Mouse (Mus musculus) neural tube, embryonic 13.5 days (tissue): ENCODE results near the gene Fcrlb. TPM values are rescaled to one million over a fixed set of nuclear protein-coding genes. Genes with fewer than 3 reads are reported as not detected.
A peak's percentile ranks its signal among the peaks of the same experiment; 100 is the strongest.

Experiments used
- ATAC-seq: fragments of 200-750 bp; cut with Nextera tagmentation; 2 replicates; pipeline ENCODE4 v1.8.0; 2017; ENCODE audit warnings: low read depth, mild to moderate bottlenecking, moderate TSS enrichment, moderate library complexity
- H3K27ac ChIP-seq: fragments of 300-500 bp; sonication (generic); replicated peaks from 2 replicates; pipeline ENCODE4 v1.5.1; 2015; ENCODE audit warnings: moderate library complexity, mild to moderate bottlenecking, inconsistent platforms
- H3K27me3 ChIP-seq: fragments of 300-500 bp; sonication (generic); 2 replicates; pipeline ENCODE4 v1.6.1; 2015; ENCODE audit warnings: mild to moderate bottlenecking, inconsistent platforms
- H3K36me3 ChIP-seq: fragments of 300-500 bp; sonication (generic); 2 replicates; pipeline ENCODE4 v1.6.1; 2015; ENCODE audit warnings: mild to moderate bottlenecking, inconsistent platforms
- H3K4me1 ChIP-seq: fragments of 300-500 bp; sonication (generic); replicated peaks from 2 replicates; pipeline ENCODE4 v1.6.1; 2015; ENCODE audit warnings: inconsistent platforms
- H3K4me2 ChIP-seq: fragments of 300-500 bp; sonication (generic); 2 replicates; pipeline ENCODE4 v1.6.1; 2015; ENCODE audit warnings: inconsistent platforms, mild to moderate bottlenecking, moderate library complexity
- H3K4me3 ChIP-seq: fragments of 300-500 bp; sonication (generic); 2 replicates; pipeline ENCODE4 v1.5.1; 2015; ENCODE audit warnings: mild to moderate bottlenecking, inconsistent platforms
- H3K9ac ChIP-seq: fragments of 300-500 bp; sonication (generic); 2 replicates; pipeline ENCODE4 v1.6.1; 2015; ENCODE audit warnings: moderate library complexity, mild to moderate bottlenecking, inconsistent platforms
- H3K9me3 ChIP-seq: fragments of 300-500 bp; sonication (generic); 2 replicates; pipeline ENCODE4 v1.6.1; 2016; ENCODE audit warnings: inconsistent platforms
- WGBS: fragments of 180-500 bp; shearing (Covaris S2); methylation state at CpG from one replicate; pipeline ENCODE4 v1.1.7; 2015; 5-methylcytosine and 5-hydroxymethylcytosine counted together
- polyA plus RNA-seq: library from polyadenylated mRNA; unstranded; fragments of >200 nt; fragmentation: Nextera tagmentation; extraction: Ambion mirVana; gene quantifications from 2 replicates; pipeline ENCODE4 v1.2.1, GENCODE M21; 2015

Gene Fcrlb
- polyA plus RNA-seq, 1 experiment from 2014 or later, result 0.50 TPM

GRCm38 (mm10) chr1:170884978-170885561 is 27.7 kb downstream of the Fcrlb start, which contains the start of the genes Gm26620 and Dusp12:
TSS of gene Gm26620 (plus strand) at chr1:170885065.
TSS of gene Dusp12 (minus strand) at chr1:170885540.
- 1% methylated on average over 46 of the region's 46 CpGs for WGBS
- no peaks in the 10 kb centered on the region for H3K27me3 ChIP-seq
- peak within 1 kb of the TSS; percentile 91 for H3K27ac ChIP-seq
- peak within 1 kb of the TSS; percentile 64 for H3K4me2 ChIP-seq
- no peaks in the 10 kb centered on the region for H3K9me3 ChIP-seq
- H3K36me3 ChIP-seq, result peaks cover 17% of the 10 kb centered on the region
- peak within 1 kb of the TSS; percentile 94 for H3K9ac ChIP-seq
- peak within 1 kb of the TSS; percentile 97 for H3K4me3 ChIP-seq
- peaks cover 21% of the 10 kb centered on the region for H3K4me1 ChIP-seq
- peak; percentile 93 for ATAC-seq

DNA sequence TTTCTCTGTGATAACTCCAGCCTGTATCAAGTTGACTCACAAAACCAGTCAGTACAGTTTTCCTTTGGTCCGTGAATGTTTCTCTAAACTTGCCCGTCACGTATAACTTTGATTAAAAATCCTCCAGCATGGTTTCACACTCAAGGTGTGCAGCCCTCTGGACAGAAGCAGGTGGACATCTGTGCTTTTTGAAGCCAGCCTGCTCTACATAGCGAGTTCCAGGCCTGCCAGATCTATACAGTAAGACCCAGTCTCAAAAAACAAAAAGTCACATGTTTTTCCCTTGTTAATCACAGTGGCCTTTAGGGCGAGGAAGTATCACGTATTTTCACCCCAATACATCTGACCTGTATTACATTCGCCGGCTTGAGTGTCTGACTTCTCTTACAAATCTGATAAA is 28.4 kb downstream of the Fcrlb start:
- Histone ChIP-seq H3K27me3 (no peaks in the 10 kb centered on the region), H3K4me3 (peak overlapping the region; percentile 97), H3K27ac (no peak overlapping the region), H3K9ac (peak overlapping the region; percentile 94), H3K4me1 (peaks cover 21% of the 10 kb centered on the region), H3K36me3 (peaks cover 22% of the 10 kb centered on the region), H3K4me2 (peak overlapping the region; percentile 64), H3K9me3 (no peaks in the 10 kb centered on the region)
- ATAC-seq, result peak; percentile 44; the same call in 1 of the 2 replicates
- WGBS, result 31% methylated on average over 8 of the region's 8 CpGs

DNA sequence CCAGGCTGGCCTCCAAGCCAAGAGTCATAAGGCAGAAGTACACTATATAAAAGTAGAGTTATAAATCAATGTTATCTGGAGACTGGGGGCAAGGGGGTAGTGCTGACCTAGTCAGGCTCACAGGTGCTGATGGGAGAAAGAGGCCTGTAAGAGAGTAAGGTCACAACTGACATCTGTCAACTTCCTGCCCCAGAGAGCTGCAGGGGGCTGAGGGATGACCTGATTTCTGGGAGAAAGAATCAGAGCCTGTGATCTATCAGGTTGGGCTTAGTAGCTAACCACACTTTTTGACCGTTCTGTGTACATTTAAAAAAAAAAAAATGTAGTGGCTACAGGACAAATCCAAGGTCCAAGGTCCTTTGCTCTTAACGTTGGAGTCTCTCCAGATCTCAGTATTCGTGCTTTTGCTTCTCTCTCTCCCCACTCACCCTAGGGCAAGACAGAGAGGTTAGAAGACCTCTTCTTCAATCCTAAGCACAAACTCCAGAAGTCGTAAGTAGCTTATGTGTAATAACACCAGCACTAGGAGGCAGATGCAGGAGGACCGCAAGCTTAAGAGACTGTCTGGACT is 29.7 kb downstream of the Fcrlb start:
- Histone ChIP-seq H3K4me1 (peaks cover 21% of the 10 kb centered on the region), H3K36me3 (peaks cover 32% of the 10 kb centered on the region), H3K27ac (no peak overlapping the region), H3K27me3 (no peaks in the 10 kb centered on the region), H3K4me2 (no peak overlapping the region), H3K9ac (no peak overlapping the region), H3K4me3 (no peak overlapping the region), H3K9me3 (no peaks in the 10 kb centered on the region)
- 91% methylated on average over 5 of the region's 5 CpGs for WGBS
- ATAC-seq, result no peak

GRCm38 (mm10) chr1:170876906-170877305 is 35.8 kb downstream of the Fcrlb start:
- no peak for ATAC-seq
- peaks cover 68% of the 10 kb centered on the region for H3K36me3 ChIP-seq

GRCm38 (mm10) chr1:170875676-170876075 is 37.1 kb downstream of the Fcrlb start:
- no peak overlapping the region for H3K4me3 ChIP-seq
- H3K27ac ChIP-seq, result no peak overlapping the region
- no peaks in the 10 kb centered on the region for H3K27me3 ChIP-seq
- no peak overlapping the region for H3K9ac ChIP-seq
- no peaks in the 10 kb centered on the region for H3K9me3 ChIP-seq
- H3K4me1 ChIP-seq, result no peaks in the 10 kb centered on the region
- WGBS, result 80% methylated on average over 3 of the region's 3 CpGs
- no peak overlapping the region for H3K4me2 ChIP-seq
- no peak for ATAC-seq
- peaks cover 63% of the 10 kb centered on the region for H3K36me3 ChIP-seq

More at GRCm38 (mm10) chr1:170876906-170877305, 35.8 kb downstream of the Fcrlb start:
- 96% methylated on average over 5 of the region's 5 CpGs for WGBS
- Histone ChIP-seq H3K27ac (no peak overlapping the region), H3K9me3 (no peaks in the 10 kb centered on the region), H3K4me2 (no peak overlapping the region), H3K4me1 (no peaks in the 10 kb centered on the region), H3K27me3 (no peaks in the 10 kb centered on the region), H3K4me3 (no peak overlapping the region), H3K9ac (no peak overlapping the region)

GRCm38 (mm10) chr1:170871961-170872360 is 40.8 kb downstream of the Fcrlb start:
- Histone ChIP-seq H3K4me1 (peaks cover 7% of the 10 kb centered on the region), H3K9ac (no peak overlapping the region), H3K4me3 (no peak overlapping the region), H3K4me2 (no peak overlapping the region), H3K27ac (no peak overlapping the region), H3K27me3 (no peaks in the 10 kb centered on the region), H3K9me3 (no peaks in the 10 kb centered on the region), H3K36me3 (peaks cover 37% of the 10 kb centered on the region)
- no peak for ATAC-seq
- 92% methylated on average over 2 of the region's 2 CpGs for WGBS

- no peak overlapping the region for H3K4me2 ChIP-seq
- H3K4me3 ChIP-seq, result no peak overlapping the region
- peaks cover 13% of the 10 kb centered on the region for H3K4me1 ChIP-seq
- no peak overlapping the region for H3K27ac ChIP-seq
- peaks cover 32% of the 10 kb centered on the region for H3K36me3 ChIP-seq
- no peak overlapping the region for H3K9ac ChIP-seq
- H3K27me3 ChIP-seq, result no peaks in the 10 kb centered on the region
- no peaks in the 10 kb centered on the region for H3K9me3 ChIP-seq
- 95% methylated on average over 6 of the region's 6 CpGs for WGBS
- no peak for ATAC-seq
These were observed 41.3 kb downstream of the Fcrlb start for GRCm38 (mm10) chr1:170871402-170871801.

GRCm38 (mm10) chr1:170868905-170869283 is 43.8 kb downstream of the Fcrlb start:
- Histone ChIP-seq H3K4me1 (peaks cover 19% of the 10 kb centered on the region), H3K27ac (no peak overlapping the region), H3K4me2 (peak overlapping the region; percentile 79), H3K9ac (peak overlapping the region; percentile 89), H3K4me3 (peak overlapping the region; percentile 87), H3K9me3 (no peaks in the 10 kb centered on the region), H3K36me3 (peaks cover 14% of the 10 kb centered on the region), H3K27me3 (no peaks in the 10 kb centered on the region)
- ATAC-seq, result peak; percentile 29; the same call in 1 of the 2 replicates
- 21% methylated on average over 14 of the region's 14 CpGs for WGBS

- no peaks in the 10 kb centered on the region for H3K9me3 ChIP-seq
- H3K36me3 ChIP-seq, result peaks cover 13% of the 10 kb centered on the region
- peak overlapping the region; percentile 89 for H3K9ac ChIP-seq
- H3K27me3 ChIP-seq, result no peaks in the 10 kb centered on the region
- peak overlapping the region; percentile 87 for H3K4me3 ChIP-seq
- ATAC-seq, result peak; percentile 92
- peaks cover 19% of the 10 kb centered on the region for H3K4me1 ChIP-seq
- no peak overlapping the region for H3K27ac ChIP-seq
- peak overlapping the region; percentile 79 for H3K4me2 ChIP-seq
- under 1% methylated on average over 33 of the region's 33 CpGs for WGBS
These were observed 44.4 kb downstream of the Fcrlb start for GRCm38 (mm10) chr1:170868107-170868904.

DNA sequence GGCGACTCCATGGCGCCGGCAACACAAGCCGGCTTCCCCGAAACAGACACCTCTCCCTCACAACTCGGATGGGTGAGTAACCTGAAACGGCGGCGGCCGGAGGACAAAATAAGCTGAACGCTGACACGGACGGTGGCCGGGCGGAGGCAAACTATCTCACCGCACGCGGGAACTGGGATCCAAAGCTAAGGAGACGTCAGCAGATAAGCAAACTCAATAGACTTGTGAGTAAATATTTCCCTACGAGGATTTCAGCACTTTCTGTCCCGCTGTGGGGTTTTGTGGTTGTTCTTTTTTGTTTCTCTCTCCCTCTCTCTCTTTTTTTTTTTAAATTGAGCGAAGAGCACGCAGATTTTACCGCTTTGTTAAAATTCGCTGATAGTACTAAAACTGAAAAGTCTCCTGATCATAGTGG is 45.0 kb downstream of the Fcrlb start, which contains the start of gene Atf6:
Gene Atf6 (minus strand): TSS at position 81 of the 415 bp plus-strand sequence.
- Histone ChIP-seq H3K4me3 (peak within 1 kb of the TSS; percentile 87), H3K4me2 (peak within 1 kb of the TSS; percentile 79), H3K36me3 (peaks cover 13% of the 10 kb centered on the region), H3K9me3 (no peaks in the 10 kb centered on the region), H3K9ac (peak within 1 kb of the TSS; percentile 89), H3K27ac (peak within 1 kb of the TSS; percentile 75), H3K4me1 (peaks cover 19% of the 10 kb centered on the region), H3K27me3 (no peaks in the 10 kb centered on the region)
- ATAC-seq, result peak; percentile 78
- WGBS, result under 1% methylated on average over 25 of the region's 25 CpGs

DNA sequence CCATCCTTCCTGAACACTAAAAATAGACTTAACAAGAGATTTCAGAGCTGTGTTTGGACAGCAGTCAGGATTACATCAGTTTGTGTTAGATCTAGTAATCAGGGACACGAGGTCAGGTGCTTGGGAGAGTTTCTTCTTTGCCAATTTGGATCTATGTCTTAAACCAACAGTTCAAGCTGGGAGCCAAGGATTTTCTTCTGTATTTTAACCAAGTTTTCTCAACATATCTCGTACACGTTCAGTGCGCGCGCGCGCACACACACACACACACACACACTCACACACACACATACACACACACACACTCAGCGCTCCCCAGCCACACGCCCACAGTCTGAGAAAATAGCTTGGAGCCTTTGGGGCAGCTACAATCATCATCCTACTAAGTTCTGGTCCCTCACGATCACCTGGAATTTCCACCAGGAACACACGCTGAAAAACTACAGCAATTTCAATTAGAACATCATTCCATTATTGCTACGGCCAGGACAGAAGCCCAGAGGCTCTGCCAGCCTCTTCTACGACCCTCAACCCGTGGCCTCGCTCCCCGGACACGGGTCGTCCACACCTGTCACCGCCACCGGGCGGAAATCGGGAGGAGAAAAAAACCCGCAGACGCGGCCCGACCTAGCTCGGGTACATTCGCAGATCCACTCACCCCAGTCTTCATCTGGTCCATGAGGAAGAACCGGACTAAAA is 45.6 kb downstream of the Fcrlb start:
- H3K4me2 ChIP-seq, result peak overlapping the region; percentile 79
- WGBS, result 3% methylated on average over 30 of the region's 30 CpGs
- peaks cover 19% of the 10 kb centered on the region for H3K4me1 ChIP-seq
- H3K27me3 ChIP-seq, result no peaks in the 10 kb centered on the region
- ATAC-seq, result peak; percentile 33; the same call in 1 of the 2 replicates
- H3K9me3 ChIP-seq, result no peaks in the 10 kb centered on the region
- H3K4me3 ChIP-seq, result peak overlapping the region; percentile 87
- peaks cover 8% of the 10 kb centered on the region for H3K36me3 ChIP-seq
- peak overlapping the region; percentile 75 for H3K27ac ChIP-seq
- peak overlapping the region; percentile 89 for H3K9ac ChIP-seq
